Comparison of ENCODE assay signal across 8 mouse cellular contexts in genomic region chr16:17233702-17234498, GRCm38 (mm10). TPM values are rescaled to one million over a fixed set of nuclear protein-coding genes. Genes with fewer than 3 reads are reported as not detected.
DNase-seq lines count a peak whose midpoint lies in the region; ATAC-seq and TF ChIP-seq lines count a peak whose summit lies in the region.

No protein-coding gene starts in this region.

- peak; percentile 28 to 45 for DNase-seq in spleen, postnatal 10 days (ENCODE audit: low spot score in 2 of 2)
- no peak for DNase-seq in spleen, adult 12 weeks (ENCODE audit: low spot score)
- DNase-seq in cerebellum, postnatal 10 days: peak; percentile 76 to 79
- DNase-seq in gastrocnemius, postnatal 14 days: peak; percentile 23

- H3K9ac ChIP-seq in intestine, embryonic 16.5 days (ENCODE audit: low read depth, low read length): peak overlapping the region; percentile 84
- peak overlapping the region; percentile 93 for H3K9ac ChIP-seq in limb, embryonic 13.5 days
- peak overlapping the region; percentile 89 for H3K9ac ChIP-seq in midbrain, embryonic 12.5 days (replicated peaks)

- TF ChIP-seq POLR2A in testis, adult 2 months (IDR thresholded peaks at IDR 0.05; ENCODE audit: control insufficient read depth, low read depth, low read length): no peak

- TF ChIP-seq CTCF in testis, adult 2 months (IDR thresholded peaks at IDR 0.05; ENCODE audit: control insufficient read depth, insufficient read depth, insufficient replicate concordance, low read depth, low read length): no peak

- under 1% methylated on average over 50 of the region's 62 CpGs for WGBS in intestine, embryonic 16.5 days
- WGBS in limb, embryonic 13.5 days: under 1% methylated on average over 60 of the region's 62 CpGs
- WGBS in midbrain, embryonic 12.5 days: under 1% methylated on average over 38 of the region's 62 CpGs

- H3K4me2 ChIP-seq in intestine, embryonic 16.5 days (ENCODE audit: low read depth, low read length): peak overlapping the region; percentile 95
- peak overlapping the region; percentile 95 for H3K4me2 ChIP-seq in limb, embryonic 13.5 days (replicated peaks)
- peak overlapping the region; percentile 89 for H3K4me2 ChIP-seq in midbrain, embryonic 12.5 days (replicated peaks)

- 0 out of 2 replicates have a peak, but pooled peaks cover 9% of the 10 kb centered on the region for H3K9me3 ChIP-seq in intestine, embryonic 16.5 days (ENCODE audit: control insufficient read depth, low read length)
- peaks cover 7% of the 10 kb centered on the region; the same call in 1 of the 2 replicates for H3K9me3 ChIP-seq in limb, embryonic 13.5 days
- H3K9me3 ChIP-seq in midbrain, embryonic 12.5 days: peaks cover 7% of the 10 kb centered on the region; the same call in 1 of the 2 replicates

- ATAC-seq in intestine, embryonic 16.5 days: peak; percentile 29
- ATAC-seq in limb, embryonic 13.5 days (ENCODE audit: low FRiP score, low read depth): peak; percentile 12
- peak; percentile 79 for ATAC-seq in midbrain, embryonic 12.5 days (ENCODE audit: low FRiP score, low read depth)

- peak overlapping the region; percentile 79 for H3K4me3 ChIP-seq in intestine, embryonic 16.5 days (ENCODE audit: low read length)
- H3K4me3 ChIP-seq in limb, embryonic 13.5 days: peak overlapping the region; percentile 87
- peak overlapping the region; percentile 90 for H3K4me3 ChIP-seq in midbrain, embryonic 12.5 days
- H3K4me3 ChIP-seq in testis, adult 2 months (ENCODE audit: control insufficient read depth, low read depth, low read length): peak overlapping the region; percentile 87

- peak overlapping the region; percentile 86 for H3K27ac ChIP-seq in intestine, embryonic 16.5 days (ENCODE audit: low read length)
- peak overlapping the region; percentile 86 for H3K27ac ChIP-seq in limb, embryonic 13.5 days
- peak overlapping the region; percentile 95 for H3K27ac ChIP-seq in midbrain, embryonic 12.5 days (replicated peaks)
- H3K27ac ChIP-seq in testis, adult 2 months (ENCODE audit: control insufficient read depth, insufficient read depth, low read depth, low read length): peak overlapping the region; percentile 71

- H3K4me1 ChIP-seq in intestine, embryonic 16.5 days (ENCODE audit: control insufficient read depth, insufficient read depth, low read length): peaks cover 32% of the 10 kb centered on the region
- H3K4me1 ChIP-seq in limb, embryonic 13.5 days: peaks cover 47% of the 10 kb centered on the region
- H3K4me1 ChIP-seq in midbrain, embryonic 12.5 days: peaks cover 38% of the 10 kb centered on the region
- peaks cover 13% of the 10 kb centered on the region for H3K4me1 ChIP-seq in testis, adult 2 months (ENCODE audit: control insufficient read depth, insufficient read depth, low read length)

- intact Hi-C loops in gastrocnemius, postnatal 14 days (cut with DNase I; ENCODE audit: low total_unique reads): loop anchor here (10.0 kb wide), 1 partner anchor 1641 kb away; the partner anchor contains the start of genes Hira and Mrpl40

- H3K27me3 ChIP-seq in intestine, embryonic 16.5 days (replicated peaks; ENCODE audit: control insufficient read depth, insufficient read depth, low read length): no peaks in the 10 kb centered on the region
- no peaks in the 10 kb centered on the region for H3K27me3 ChIP-seq in limb, embryonic 13.5 days
- 0 out of 2 replicates have a peak, but pooled peaks cover 3% of the 10 kb centered on the region for H3K27me3 ChIP-seq in midbrain, embryonic 12.5 days
- H3K27me3 ChIP-seq in testis, adult 2 months (ENCODE audit: control insufficient read depth, insufficient read depth, low read length): no peaks in the 10 kb centered on the region

- no peaks in the 10 kb centered on the region for H3K36me3 ChIP-seq in intestine, embryonic 16.5 days (ENCODE audit: control insufficient read depth, insufficient read depth, low read length)
- H3K36me3 ChIP-seq in limb, embryonic 13.5 days: no peaks in the 10 kb centered on the region
- H3K36me3 ChIP-seq in midbrain, embryonic 12.5 days: no peaks in the 10 kb centered on the region
- no peaks in the 10 kb centered on the region for H3K36me3 ChIP-seq in testis, adult 2 months (ENCODE audit: control insufficient read depth, insufficient read depth, low read length)

RNA-seq across cellular contexts. Expression of gene Hic2, which starts 0.5 kb away (rescaled TPM):
- 1 to 10 TPM; 1.1 to 1.2 TPM for total RNA-seq in gastrocnemius, postnatal 14 days (2021)
- 5.3 and 5.5 TPM in 2 replicates for polyA plus RNA-seq in intestine, embryonic 16.5 days (2015; fragmentation: Nextera tagmentation; extraction: Ambion mirVana)
- 9.1 and 9.3 TPM in 2 replicates for polyA plus RNA-seq in limb, embryonic 13.5 days (2015; fragmentation: Nextera tagmentation; extraction: Ambion mirVana)
- 15.3 and 18.6 TPM in 2 replicates for polyA plus RNA-seq in midbrain, embryonic 12.5 days (2016; fragmentation: Nextera tagmentation; extraction: Ambion mirVana)
- polyA plus RNA-seq in testis, adult 2 months (2012; rRNA removed): 3.8 and 4.1 TPM in 2 replicates

RNA-seq across cellular contexts. Expression of gene Rimbp3, which starts 25.5 kb away (rescaled TPM):
- total RNA-seq in gastrocnemius, postnatal 14 days (2021): under 1 TPM in 1 of 2 experiments, not detected in 1; 0.10 TPM
- polyA plus RNA-seq in intestine, embryonic 16.5 days (2015; fragmentation: Nextera tagmentation; extraction: Ambion mirVana): 0.48 and 0.49 TPM in 2 replicates
- polyA plus RNA-seq in limb, embryonic 13.5 days (2015; fragmentation: Nextera tagmentation; extraction: Ambion mirVana): 0.28 and 0.38 TPM in 2 replicates
- 2.3 TPM in 2 replicates for polyA plus RNA-seq in midbrain, embryonic 12.5 days (2016; fragmentation: Nextera tagmentation; extraction: Ambion mirVana)
- 159 and 181 TPM in 2 replicates for polyA plus RNA-seq in testis, adult 2 months (2012; rRNA removed)

RNA-seq across cellular contexts. Expression of gene Ube2l3, which starts 31.5 kb away (rescaled TPM):
- total RNA-seq in gastrocnemius, postnatal 14 days (2021): 100 to 1,000 TPM; 144 TPM
- 358 and 374 TPM in 2 replicates for polyA plus RNA-seq in intestine, embryonic 16.5 days (2015; fragmentation: Nextera tagmentation; extraction: Ambion mirVana)
- polyA plus RNA-seq in limb, embryonic 13.5 days (2015; fragmentation: Nextera tagmentation; extraction: Ambion mirVana): 356 and 360 TPM in 2 replicates
- polyA plus RNA-seq in midbrain, embryonic 12.5 days (2016; fragmentation: Nextera tagmentation; extraction: Ambion mirVana): 371 TPM in 2 replicates
- polyA plus RNA-seq in testis, adult 2 months (2012; rRNA removed): 65.9 and 80.1 TPM in 2 replicates

RNA-seq across cellular contexts. Expression of gene Tmem191c, which starts 42.0 kb away (rescaled TPM):
- total RNA-seq in gastrocnemius, postnatal 14 days (2021): 1 to 10 TPM in 1 of 2 experiments, under 1 TPM in 1; 0.96 to 1.2 TPM
- 14.5 and 15.2 TPM in 2 replicates for polyA plus RNA-seq in intestine, embryonic 16.5 days (2015; fragmentation: Nextera tagmentation; extraction: Ambion mirVana)
- polyA plus RNA-seq in limb, embryonic 13.5 days (2015; fragmentation: Nextera tagmentation; extraction: Ambion mirVana): 12.6 and 14.3 TPM in 2 replicates
- 18.4 and 22.8 TPM in 2 replicates for polyA plus RNA-seq in midbrain, embryonic 12.5 days (2016; fragmentation: Nextera tagmentation; extraction: Ambion mirVana)
- 270 and 279 TPM in 2 replicates for polyA plus RNA-seq in testis, adult 2 months (2012; rRNA removed)

Comparison
In these comparisons a context has a peak if more than half of its experiments do, and no peak if none do; other contexts are left out.
1. ATAC-seq: peak in every context shown above with its lines; median percentile 79 in midbrain, embryonic 12.5 days; 29 in intestine, embryonic 16.5 days; 12 in limb, embryonic 13.5 days.
2. RNA of gene Rimbp3, which starts 25.5 kb away (polyA plus RNA-seq): 159 to 181 TPM in testis, adult 2 months; 2.3 TPM in midbrain, embryonic 12.5 days, 0.48 to 0.49 TPM in intestine, embryonic 16.5 days and 0.28 to 0.38 TPM in limb, embryonic 13.5 days; every median in the first group is over 10 times any median in the second.
3. Peak in every context shown above with its lines, with median percentiles within 50 percentile points of each other: H3K27ac ChIP-seq, H3K4me2 ChIP-seq, H3K4me3 ChIP-seq and H3K9ac ChIP-seq.